Mouse (Mus musculus): ENCODE data around the gene Krt7.

The Krt7 gene

GRCm38 (mm10) chr15:101410775-101411174 lies at the start of gene Krt7:
TSS of gene Krt7 (plus strand) at chr15:101411043.
- DNase-seq (ENCODE audit: low spot score in 2 of 2): no peak

DNA sequence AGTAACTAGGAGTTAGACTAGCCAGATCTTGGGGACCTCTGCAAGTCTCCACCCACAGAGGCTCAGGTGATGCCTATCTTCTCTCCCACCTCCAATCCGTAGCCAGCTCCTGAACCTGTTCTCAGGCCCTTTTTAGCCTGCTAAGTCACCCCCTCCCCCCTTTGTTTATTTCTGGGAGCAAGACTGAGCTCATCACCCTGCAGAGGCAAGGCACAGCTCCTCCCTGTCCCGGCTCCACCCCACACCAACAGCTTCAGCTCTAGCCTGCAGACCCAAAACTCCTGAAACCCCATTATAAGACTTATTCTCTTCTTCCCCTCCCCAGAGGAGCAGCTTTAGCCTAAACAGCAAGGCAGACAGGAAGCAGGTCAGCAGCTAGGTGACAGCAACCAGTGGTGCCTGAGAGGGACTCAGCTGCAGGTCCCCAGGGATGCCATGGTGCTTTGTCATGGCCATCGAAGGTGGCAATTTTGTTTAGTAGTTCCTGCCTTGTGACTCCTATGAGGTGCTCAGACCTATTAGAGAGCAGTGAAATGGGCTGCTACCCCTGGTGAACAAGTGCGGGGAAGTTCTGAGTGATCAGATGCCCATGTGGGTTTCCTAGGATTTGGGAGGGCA lies 48.3 kb upstream of the Krt7 start:
- no peak for DNase-seq (ENCODE audit: low spot score in 2 of 2)

DNA sequence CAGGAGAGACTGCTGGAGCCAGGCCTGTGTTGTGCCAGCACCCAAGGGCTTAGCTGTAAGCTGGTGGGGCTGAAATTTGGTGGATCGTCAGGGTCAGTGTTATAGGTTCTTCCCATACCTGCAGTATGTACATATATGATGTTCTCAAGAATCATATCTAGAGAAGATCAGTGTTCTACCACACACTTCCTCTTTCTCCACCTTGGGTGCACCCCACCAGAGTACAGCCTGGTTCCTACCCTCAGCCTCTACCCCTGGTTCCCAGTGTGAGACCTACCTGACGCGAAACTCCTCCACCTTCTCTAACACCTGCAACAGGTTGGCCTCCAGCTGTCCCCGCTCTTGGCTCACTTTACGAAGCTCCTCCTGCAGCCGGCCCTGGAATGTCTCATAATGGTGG lies 46.9 kb upstream of the Krt7 start:
- DNase-seq (ENCODE audit: low spot score in 2 of 2): no peak

GRCm38 (mm10) chr15:101364425-101364824 lies 46.4 kb upstream of the Krt7 start:
- no peak for DNase-seq (ENCODE audit: low spot score in 2 of 2)

- DNase-seq (ENCODE audit: low spot score in 2 of 2): no peak
Measured at GRCm38 (mm10) chr15:101364891-101365671, 45.8 kb upstream of the Krt7 start.

DNA sequence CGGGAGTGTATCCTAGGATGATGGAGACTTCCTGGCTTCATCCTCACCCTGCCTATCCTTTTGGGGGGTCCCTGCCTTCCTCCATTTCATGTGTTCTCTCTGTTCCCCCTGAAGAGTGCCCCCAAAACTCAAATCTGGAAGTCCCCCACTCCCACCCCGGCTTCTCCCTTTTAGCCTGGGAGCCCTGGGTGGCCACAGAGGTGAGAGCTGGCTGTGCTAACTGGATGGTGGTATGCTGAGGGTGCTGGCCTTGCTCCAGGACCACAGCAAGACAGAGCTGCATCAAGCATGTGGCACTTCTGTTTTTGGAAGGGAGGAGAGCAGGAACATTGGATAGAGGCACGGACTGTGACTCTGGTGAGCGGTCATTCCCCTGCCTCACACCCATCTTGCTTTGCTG lies 45.1 kb upstream of the Krt7 start:
- DNase-seq (ENCODE audit: low spot score in 2 of 2): no peak

- DNase-seq (ENCODE audit: low spot score in 2 of 2): no peak
Measured at GRCm38 (mm10) chr15:101366482-101366881, 44.4 kb upstream of the Krt7 start.

DNA sequence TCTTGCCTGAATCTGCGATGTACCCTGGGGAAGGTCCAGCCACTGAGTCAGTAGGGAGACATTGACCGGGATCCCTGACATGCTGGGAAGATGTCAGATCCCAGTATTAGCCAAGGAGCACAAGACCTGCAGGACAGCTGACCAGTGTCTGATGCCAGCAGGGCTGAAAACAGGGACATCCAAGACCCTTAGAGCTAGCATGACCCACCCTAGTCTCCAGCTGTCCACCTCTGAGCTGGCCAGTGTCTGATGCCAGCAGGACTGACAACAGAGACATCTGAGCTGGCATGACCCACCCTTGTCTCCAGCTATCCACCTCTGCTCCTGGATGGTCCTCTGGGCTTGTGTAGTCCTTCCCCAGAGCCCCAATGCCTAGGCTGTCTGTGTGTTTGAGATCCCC lies 43.9 kb upstream of the Krt7 start:
- no peak for DNase-seq (ENCODE audit: low spot score in 2 of 2)

GRCm38 (mm10) chr15:101367497-101367896 lies 43.3 kb upstream of the Krt7 start:
- no peak for DNase-seq (ENCODE audit: low spot score in 2 of 2)

- no peak for DNase-seq (ENCODE audit: low spot score in 2 of 2)
Measured at GRCm38 (mm10) chr15:101368015-101368414, 42.8 kb upstream of the Krt7 start.

GRCm38 (mm10) chr15:101368502-101369381 lies 42.1 kb upstream of the Krt7 start:
- DNase-seq (ENCODE audit: low spot score in 2 of 2): no peak

GRCm38 (mm10) chr15:101369382-101370100 lies 41.3 kb upstream of the Krt7 start:
- DNase-seq (ENCODE audit: low spot score in 2 of 2): no peak

GRCm38 (mm10) chr15:101370101-101370911 lies 40.5 kb upstream of the Krt7 start, which contains the start of gene Krt80:
TSS of gene Krt80 (minus strand) at chr15:101370162.
- no peak for DNase-seq (ENCODE audit: low spot score in 2 of 2)

GRCm38 (mm10) chr15:101371141-101371985 lies 39.5 kb upstream of the Krt7 start:
- no peak for DNase-seq (ENCODE audit: low spot score in 2 of 2)

DNA sequence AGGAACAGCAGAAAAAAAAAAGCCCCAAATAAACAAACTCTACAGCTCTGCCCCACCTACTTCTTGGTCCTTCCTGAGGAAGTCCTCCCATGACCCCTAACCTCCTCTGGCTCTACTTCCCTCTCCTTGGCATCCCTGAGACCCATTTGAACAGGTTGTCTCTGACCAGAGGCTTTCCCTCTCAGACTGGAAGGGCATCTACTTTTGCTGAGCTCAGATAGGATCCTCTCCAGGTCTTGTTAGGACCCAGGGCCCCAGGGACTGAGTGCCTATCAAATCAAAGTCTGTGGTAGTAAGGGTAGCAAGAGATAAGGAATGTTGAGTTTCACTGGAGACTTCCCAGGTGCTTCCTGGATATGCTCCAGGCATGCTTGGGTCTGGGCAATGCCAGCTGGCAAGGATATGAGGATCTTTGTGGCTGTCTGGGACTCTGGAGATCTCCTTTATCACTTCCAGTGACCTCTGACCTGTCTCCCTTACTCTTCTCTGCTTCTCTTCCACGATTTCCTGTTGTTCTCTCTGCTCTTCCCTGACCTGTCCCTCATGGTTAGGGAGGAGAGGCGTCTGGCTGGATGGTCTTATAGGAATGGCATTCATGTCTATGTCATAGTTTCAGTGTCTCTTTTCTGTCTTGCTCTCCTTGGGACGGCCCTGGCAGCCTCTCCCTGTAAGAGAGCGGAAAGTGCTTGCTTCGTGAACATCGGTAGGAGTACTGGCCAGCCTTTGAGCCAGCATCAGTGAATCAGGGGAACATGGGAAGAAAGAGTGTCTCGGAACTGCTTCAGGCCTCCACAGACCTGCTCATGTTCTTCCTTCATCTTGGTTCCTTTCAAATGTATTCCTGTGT lies 38.5 kb upstream of the Krt7 start:
- no peak for DNase-seq (ENCODE audit: low spot score in 2 of 2)

DNA sequence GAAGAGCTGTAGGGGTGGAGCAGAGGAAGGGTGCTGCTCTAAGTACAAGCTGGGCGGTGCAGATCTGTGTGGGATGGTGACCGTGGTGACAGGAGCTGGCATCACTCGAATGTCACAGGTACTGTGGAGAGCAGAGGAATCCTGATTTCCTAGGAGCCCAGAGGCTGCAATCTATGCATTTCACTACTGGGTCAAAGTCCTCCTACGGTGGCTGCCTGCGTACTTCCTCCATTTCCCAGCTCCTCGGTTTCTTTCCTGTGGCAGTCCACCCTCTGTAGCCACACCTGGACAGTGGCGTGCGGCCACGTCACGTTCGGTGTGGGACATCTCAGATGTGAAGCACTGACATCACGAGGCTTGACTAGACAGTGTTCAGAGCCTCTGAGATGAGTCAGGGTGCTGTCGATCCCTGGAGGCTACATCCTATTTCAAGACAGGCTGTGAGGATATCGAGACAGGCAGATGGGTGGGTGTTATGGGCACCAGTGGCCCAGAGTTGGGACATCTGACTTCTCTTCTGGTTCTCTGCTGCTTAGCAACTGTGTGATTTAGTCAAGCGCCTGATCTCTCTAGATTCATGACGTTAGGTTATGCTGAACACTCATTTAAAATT lies 37.5 kb upstream of the Krt7 start:
- DNase-seq (ENCODE audit: low spot score in 2 of 2): no peak

GRCm38 (mm10) chr15:101374879-101375278 lies 36.0 kb upstream of the Krt7 start:
- no peak for DNase-seq (ENCODE audit: low spot score in 2 of 2)

DNA sequence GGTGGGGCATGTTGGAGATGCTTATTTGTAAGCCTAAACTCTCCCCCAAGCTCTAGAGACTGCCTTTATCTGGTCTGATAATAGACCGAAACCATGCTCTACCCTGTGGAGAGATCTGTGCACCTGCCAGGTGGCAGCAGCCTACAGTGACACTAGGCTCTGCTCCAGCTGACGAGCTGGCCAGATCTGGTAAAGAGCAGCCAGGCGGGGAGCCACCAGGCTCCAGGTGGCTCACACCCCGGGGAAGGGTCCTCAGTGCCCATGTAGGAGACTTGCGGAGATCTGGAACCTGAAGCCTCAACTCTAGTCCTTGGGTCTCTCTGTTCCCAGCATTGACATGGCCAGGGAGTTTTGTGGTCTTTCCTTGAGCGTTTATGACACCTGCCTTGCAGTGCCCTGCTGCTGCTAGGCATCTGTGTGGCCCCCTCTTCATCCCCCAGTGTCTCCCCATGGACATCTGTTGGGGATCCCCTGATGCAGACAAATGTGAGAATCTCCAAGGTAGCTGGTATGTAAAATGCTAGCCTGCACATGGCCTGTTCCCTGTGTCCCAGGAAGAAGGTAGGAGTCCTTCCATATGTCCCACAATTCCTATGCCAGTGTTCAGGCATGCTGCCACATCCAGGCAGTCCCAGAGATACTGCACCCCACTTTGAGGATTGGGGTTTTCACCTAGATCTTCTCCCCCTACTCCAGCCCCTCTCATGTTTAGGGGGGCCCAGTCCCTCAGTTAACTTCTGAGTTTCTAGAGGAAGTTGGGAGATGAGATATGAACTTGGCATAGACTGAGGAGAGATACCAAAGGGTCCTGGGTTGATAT lies 34.7 kb upstream of the Krt7 start:
- no peak for DNase-seq (ENCODE audit: low spot score in 2 of 2)

Measured in frontal cortex, postnatal 14 days (tissue).